Mouse (Mus musculus): Measurements from ENCODE around the gene Rabgap1l.
A peak's percentile ranks its signal among the peaks of the same experiment; 100 is the strongest.

The Rabgap1l gene

GRCm38 (mm10) chr1:160792686-160793355, at the start of gene Rabgap1l:
Rabgap1l (minus strand) TSS chr1:160793211.
- peak; percentile 96 for DNase-seq

- no peak for DNase-seq
Measured at GRCm38 (mm10) chr1:160842567-160842966, 49.6 kb upstream of the Rabgap1l start.

- no peak for DNase-seq
Measured at GRCm38 (mm10) chr1:160840618-160841017, 47.6 kb upstream of the Rabgap1l start.

GRCm38 (mm10) chr1:160839095-160839494, 46.1 kb upstream of the Rabgap1l start:
- DNase-seq: no peak

GRCm38 (mm10) chr1:160834446-160834845, 41.4 kb upstream of the Rabgap1l start:
- DNase-seq: no peak

- DNase-seq: no peak
Measured at GRCm38 (mm10) chr1:160832267-160833021, 39.4 kb upstream of the Rabgap1l start.

GRCm38 (mm10) chr1:160830608-160831498, 37.8 kb upstream of the Rabgap1l start:
- DNase-seq: no peak

GRCm38 (mm10) chr1:160825441-160825856, 32.4 kb upstream of the Rabgap1l start:
- peak in 1 of 2 experiments; percentile 24 for DNase-seq

GRCm38 (mm10) chr1:160823638-160824037, 30.6 kb upstream of the Rabgap1l start:
- DNase-seq: no peak

- no peak for DNase-seq
Measured at GRCm38 (mm10) chr1:160814198-160814597, 21.2 kb upstream of the Rabgap1l start.

GRCm38 (mm10) chr1:160812428-160812827, 19.4 kb upstream of the Rabgap1l start:
- no peak for DNase-seq

GRCm38 (mm10) chr1:160811930-160812329, 18.9 kb upstream of the Rabgap1l start:
- no peak for DNase-seq

GRCm38 (mm10) chr1:160805268-160805667, 12.3 kb upstream of the Rabgap1l start:
- DNase-seq: no peak

- no peak for DNase-seq
Measured at GRCm38 (mm10) chr1:160799972-160800371, 7.0 kb upstream of the Rabgap1l start.

GRCm38 (mm10) chr1:160795016-160795415, 2.0 kb upstream of the Rabgap1l start:
- no peak for DNase-seq

GRCm38 (mm10) chr1:160793791-160794757, 1.1 kb upstream of the Rabgap1l start:
- no peak for DNase-seq

GRCm38 (mm10) chr1:160792156-160792685, 790 bp downstream of the Rabgap1l start:
- DNase-seq: peak in 1 of 2 experiments; percentile 63

GRCm38 (mm10) chr1:160791381-160792155, 1.4 kb downstream of the Rabgap1l start:
- peak in 1 of 2 experiments; percentile 46 for DNase-seq

GRCm38 (mm10) chr1:160790630-160791029, 2.4 kb downstream of the Rabgap1l start:
- no peak for DNase-seq

GRCm38 (mm10) chr1:160789876-160790275, 3.1 kb downstream of the Rabgap1l start:
- no peak for DNase-seq

GRCm38 (mm10) chr1:160787926-160788325, 5.1 kb downstream of the Rabgap1l start:
- no peak for DNase-seq
